Mouse (Mus musculus): ENCODE results near the gene Ppy.

Ppy gene

GRCm38 (mm10) chr11:102087931-102088898 is 12.9 kb downstream of the Ppy start, which contains the start of gene Mpp2:
Gene Mpp2, minus strand, starts transcription at chr11:102088515.
- peak; percentile 88 for DNase-seq (ENCODE audit: low read depth, low spot score)

- DNase-seq (ENCODE audit: low read depth, low spot score), result peak; percentile 80
Observed at GRCm38 (mm10) chr11:102087081-102087751, 13.9 kb downstream of the Ppy start.

- DNase-seq (ENCODE audit: low read depth, low spot score), result no peak
Observed at GRCm38 (mm10) chr11:102086331-102086730, 14.8 kb downstream of the Ppy start.

- no peak for DNase-seq (ENCODE audit: low read depth, low spot score)
Observed at GRCm38 (mm10) chr11:102084159-102084558, 17.0 kb downstream of the Ppy start.

- DNase-seq (ENCODE audit: low read depth, low spot score), result no peak
Observed at GRCm38 (mm10) chr11:102083193-102083592, 17.9 kb downstream of the Ppy start.

- peak; percentile 84 for DNase-seq (ENCODE audit: low read depth, low spot score)
Observed at GRCm38 (mm10) chr11:102082322-102082721, 18.8 kb downstream of the Ppy start.

GRCm38 (mm10) chr11:102073722-102074121 is 27.4 kb downstream of the Ppy start:
- DNase-seq (ENCODE audit: low read depth, low spot score), result no peak

GRCm38 (mm10) chr11:102072729-102073128 is 28.4 kb downstream of the Ppy start:
- no peak for DNase-seq (ENCODE audit: low read depth, low spot score)

GRCm38 (mm10) chr11:102070426-102070825 is 30.7 kb downstream of the Ppy start:
- no peak for DNase-seq (ENCODE audit: low read depth, low spot score)

- DNase-seq (ENCODE audit: low read depth, low spot score), result no peak
Observed at GRCm38 (mm10) chr11:102069633-102070032, 31.5 kb downstream of the Ppy start.

- DNase-seq (ENCODE audit: low read depth, low spot score), result no peak
Observed at GRCm38 (mm10) chr11:102068969-102069368, 32.1 kb downstream of the Ppy start.

GRCm38 (mm10) chr11:102063076-102063475 is 38.0 kb downstream of the Ppy start:
- DNase-seq (ENCODE audit: low read depth, low spot score), result no peak

GRCm38 (mm10) chr11:102061941-102062473 is 39.1 kb downstream of the Ppy start:
- no peak for DNase-seq (ENCODE audit: low read depth, low spot score)

- peak; percentile 76 for DNase-seq (ENCODE audit: low read depth, low spot score)
Observed at GRCm38 (mm10) chr11:102061236-102061940, 39.7 kb downstream of the Ppy start.

- DNase-seq (ENCODE audit: low read depth, low spot score), result peak; percentile 52
Observed at GRCm38 (mm10) chr11:102053847-102054246, 47.3 kb downstream of the Ppy start.

GRCm38 (mm10) chr11:102053183-102053582 is 47.9 kb downstream of the Ppy start:
- no peak for DNase-seq (ENCODE audit: low read depth, low spot score)

- DNase-seq (ENCODE audit: low read depth, low spot score), result no peak
Observed at GRCm38 (mm10) chr11:102052697-102053096, 48.4 kb downstream of the Ppy start.

GRCm38 (mm10) chr11:102051954-102052353 is 49.2 kb downstream of the Ppy start:
- no peak for DNase-seq (ENCODE audit: low read depth, low spot score)

- no peak for DNase-seq (ENCODE audit: low read depth, low spot score)
Observed at GRCm38 (mm10) chr11:102051541-102051940, 49.6 kb downstream of the Ppy start.

Measured in forelimb bud, embryonic 11.5 days (tissue).